Mouse (Mus musculus) lung, embryonic 14.5 days (tissue): ENCODE data around the gene Gm20388. TPM values are rescaled to one million over a fixed set of nuclear protein-coding genes. Genes with fewer than 3 reads are reported as not detected.

ENCODE experiments used
- ATAC-seq: fragments of 200-750 bp; cut with Nextera tagmentation; 2 replicates; pipeline ENCODE4 v1.8.0; 2017; ENCODE audit warnings: mild to moderate bottlenecking, moderate TSS enrichment, moderate library complexity; ENCODE audit not compliant: insufficient read depth
- DNase-seq: peaks from one replicate; pipeline ENCODE4 v3.0.0-alpha.2; 2015
- H3K27ac ChIP-seq: fragments of 300-500 bp; sonication (generic); 2 replicates; pipeline ENCODE4 v1.5.1; 2014; ENCODE audit warnings: low read depth, mild to moderate bottlenecking, moderate library complexity
- H3K27me3 ChIP-seq: fragments of 300-500 bp; sonication (generic); 2 replicates; pipeline ENCODE4 v1.6.1; 2014; ENCODE audit warnings: low read length, control low read depth; ENCODE audit not compliant: insufficient read depth
- H3K36me3 ChIP-seq: fragments of 300-500 bp; sonication (generic); 2 replicates; pipeline ENCODE4 v1.6.1; 2014; ENCODE audit warnings: control low read depth; ENCODE audit not compliant: insufficient read depth
- H3K4me1 ChIP-seq: fragments of 300-500 bp; sonication (generic); 2 replicates; pipeline ENCODE4 v1.6.1; 2014; ENCODE audit warnings: antibody characterized with exemption, control low read depth; ENCODE audit not compliant: insufficient read depth
- H3K4me2 ChIP-seq: fragments of 300-500 bp; sonication (generic); 2 replicates; pipeline ENCODE4 v1.6.1; 2014; ENCODE audit warnings: mild to moderate bottlenecking
- H3K4me3 ChIP-seq: fragments of 300-500 bp; sonication (generic); 2 replicates; pipeline ENCODE4 v1.5.1; 2014; ENCODE audit warnings: low read depth, low read length
- H3K9ac ChIP-seq: fragments of 300-500 bp; sonication (generic); 2 replicates; pipeline ENCODE4 v1.6.1; 2014
- H3K9me3 ChIP-seq: fragments of 300-500 bp; sonication (generic); 2 replicates; pipeline ENCODE4 v1.6.1; 2016; ENCODE audit warnings: low read depth, low read length, control low read depth
- CTCF ChIP-seq: IDR thresholded peaks from 2 replicates; pipeline ENCODE4 v1.5.1; 2016; ENCODE audit warnings: antibody characterized with exemption, low read depth
- WGBS: fragments of 180-500 bp; shearing (Covaris S2); extraction: QIAGEN DNeasy Blood & Tissue Kit; methylation state at CpG from one replicate; pipeline ENCODE4 v1.1.7; 2014; 5-methylcytosine and 5-hydroxymethylcytosine counted together
- polyA plus RNA-seq: library from polyadenylated mRNA; unstranded; fragments of >200 nt; fragmentation: Nextera tagmentation; extraction: Ambion mirVana; gene quantifications from 2 replicates; pipeline ENCODE4 v1.2.1, GENCODE M21; 2014

Gene Gm20388
- polyA plus RNA-seq, 1 experiment from 2014 or later: not detected

GRCm38 (mm10) chr8:124067059-124067750, 4156.6 kb downstream of the Gm20388 start:
- DNase-seq (no peak), ATAC-seq (no peak)
- Histone ChIP-seq H3K4me3 (no peak overlapping the region), H3K36me3 (no peaks in the 10 kb centered on the region), H3K27me3 (no peaks in the 10 kb centered on the region), H3K4me2 (no peak overlapping the region), H3K9ac (no peak overlapping the region), H3K9me3 (no peaks in the 10 kb centered on the region), H3K4me1 (no peaks in the 10 kb centered on the region), H3K27ac (no peak overlapping the region)
- WGBS: 63% methylated on average over 4 of the region's 4 CpGs
- no peak for TF ChIP-seq CTCF

- H3K4me2 ChIP-seq: no peak overlapping the region
- H3K27ac ChIP-seq: no peak overlapping the region
- no peak overlapping the region for H3K4me3 ChIP-seq
- WGBS: 58% methylated on average over 18 of the region's 18 CpGs
- TF ChIP-seq CTCF: no peak
- ATAC-seq (no peak), DNase-seq (peak; percentile 63)
- no peaks in the 10 kb centered on the region for H3K4me1 ChIP-seq
- no peaks in the 10 kb centered on the region for H3K36me3 ChIP-seq
- no peaks in the 10 kb centered on the region for H3K27me3 ChIP-seq
- no peaks in the 10 kb centered on the region for H3K9me3 ChIP-seq
- no peak overlapping the region for H3K9ac ChIP-seq
Observed at GRCm38 (mm10) chr8:124070363-124071324, 4160.0 kb downstream of the Gm20388 start.

- DNase-seq (no peak), ATAC-seq (no peak)
- 41% methylated on average over 8 of the region's 8 CpGs for WGBS
- Histone ChIP-seq H3K9ac (no peak overlapping the region), H3K27ac (no peak overlapping the region), H3K9me3 (no peaks in the 10 kb centered on the region), H3K27me3 (no peaks in the 10 kb centered on the region), H3K4me3 (no peak overlapping the region), H3K4me1 (no peaks in the 10 kb centered on the region), H3K4me2 (no peak overlapping the region), H3K36me3 (no peaks in the 10 kb centered on the region)
- no peak for TF ChIP-seq CTCF
Observed at GRCm38 (mm10) chr8:124075977-124076376, 4165.3 kb downstream of the Gm20388 start.

GRCm38 (mm10) chr8:124076416-124076815, 4165.8 kb downstream of the Gm20388 start:
- ATAC-seq: no peak
- Histone ChIP-seq H3K4me1 (no peaks in the 10 kb centered on the region), H3K4me2 (no peak overlapping the region), H3K9ac (no peak overlapping the region), H3K27ac (no peak overlapping the region), H3K36me3 (no peaks in the 10 kb centered on the region), H3K4me3 (no peak overlapping the region), H3K9me3 (no peaks in the 10 kb centered on the region), H3K27me3 (no peaks in the 10 kb centered on the region)
- 47% methylated on average over 3 of the region's 3 CpGs for WGBS
- TF ChIP-seq CTCF: no peak
- no peak for DNase-seq

- no peaks in the 10 kb centered on the region for H3K4me1 ChIP-seq
- DNase-seq (no peak), ATAC-seq (no peak)
- H3K36me3 ChIP-seq: no peaks in the 10 kb centered on the region
- H3K9ac ChIP-seq: no peak overlapping the region
- no peaks in the 10 kb centered on the region for H3K9me3 ChIP-seq
- H3K4me3 ChIP-seq: no peak overlapping the region
- TF ChIP-seq CTCF: no peak
- H3K4me2 ChIP-seq: no peak overlapping the region
- H3K27ac ChIP-seq: no peak overlapping the region
- WGBS: 66% methylated on average over 8 of the region's 8 CpGs
- H3K27me3 ChIP-seq: no peaks in the 10 kb centered on the region
Observed at GRCm38 (mm10) chr8:124077377-124077776, 4166.7 kb downstream of the Gm20388 start.

- no peak overlapping the region for H3K4me2 ChIP-seq
- 79% methylated on average over 10 of the region's 10 CpGs for WGBS
- no peak overlapping the region for H3K27ac ChIP-seq
- peak; percentile 52 for TF ChIP-seq CTCF
- peak; percentile 40 for DNase-seq
- no peak for ATAC-seq
- no peaks in the 10 kb centered on the region for H3K9me3 ChIP-seq
- H3K27me3 ChIP-seq: no peaks in the 10 kb centered on the region
- H3K36me3 ChIP-seq: no peaks in the 10 kb centered on the region
- no peak overlapping the region for H3K4me3 ChIP-seq
- H3K4me1 ChIP-seq: no peaks in the 10 kb centered on the region
- no peak overlapping the region for H3K9ac ChIP-seq
Observed at GRCm38 (mm10) chr8:124077998-124078397, 4167.4 kb downstream of the Gm20388 start.

- H3K27me3 ChIP-seq: no peaks in the 10 kb centered on the region
- H3K4me3 ChIP-seq: no peak overlapping the region
- no peak overlapping the region for H3K4me2 ChIP-seq
- DNase-seq: no peak
- no peaks in the 10 kb centered on the region for H3K4me1 ChIP-seq
- no peak for ATAC-seq
- no peak overlapping the region for H3K27ac ChIP-seq
- WGBS: 69% methylated on average over 7 of the region's 7 CpGs
- no peaks in the 10 kb centered on the region for H3K36me3 ChIP-seq
- H3K9me3 ChIP-seq: no peaks in the 10 kb centered on the region
- H3K9ac ChIP-seq: no peak overlapping the region
- no peak for TF ChIP-seq CTCF
Observed at GRCm38 (mm10) chr8:124078969-124079368, 4168.3 kb downstream of the Gm20388 start.
